Comparison of ENCODE assay signal across 8 mouse cellular contexts in genomic region chr11:107113112-107113511, GRCm38 (mm10). TPM values are rescaled to one million over a fixed set of nuclear protein-coding genes. Genes with fewer than 3 reads are reported as not detected.
A peak's percentile ranks its signal among the peaks of the same experiment; 100 is the strongest.
DNase-seq lines count a peak whose midpoint lies in the region; ATAC-seq and TF ChIP-seq lines count a peak whose summit lies in the region.

No protein-coding gene starts in this region.

- H3K9me3 ChIP-seq in heart, postnatal 0 days (replicated peaks; ENCODE audit: control insufficient read depth, low read length) = no peaks in the 10 kb centered on the region
- no peaks in the 10 kb centered on the region for H3K9me3 ChIP-seq in CH12.LX (replicated peaks; ENCODE audit: low read length)
- H3K9me3 ChIP-seq in liver, postnatal 0 days (ENCODE audit: low read length) = no peaks in the 10 kb centered on the region

- H3K4me3 ChIP-seq in heart, postnatal 0 days (ENCODE audit: low read depth, low read length) = no peak overlapping the region
- no peak overlapping the region for H3K4me3 ChIP-seq in CH12.LX (replicated peaks in 1 of 3; ENCODE audit: low read depth in 2 of 3, low read length in 2 of 3, poor library complexity in 1 of 3)
- H3K4me3 ChIP-seq in liver, postnatal 0 days (ENCODE audit: low read depth, low read length) = no peak overlapping the region

- H3K4me1 ChIP-seq in heart, postnatal 0 days (ENCODE audit: control insufficient read depth, insufficient read depth) = no peaks in the 10 kb centered on the region
- H3K4me1 ChIP-seq in CH12.LX (ENCODE audit: control insufficient read depth in 1 of 2, insufficient read depth in 2 of 2) = peaks cover 5 to 50% of the 10 kb centered on the region in 2 experiments
- 0 out of 2 replicates have a peak, but pooled peaks cover 3% of the 10 kb centered on the region for H3K4me1 ChIP-seq in liver, postnatal 0 days (ENCODE audit: insufficient read depth)

- H3K79me2 ChIP-seq in CH12.LX (replicated peaks; ENCODE audit: control insufficient read depth, extremely low read depth, insufficient read depth, poor library complexity, severe bottlenecking) = peaks cover 39% of the 10 kb centered on the region

- no peaks in the 10 kb centered on the region for H3K27me3 ChIP-seq in heart, postnatal 0 days (ENCODE audit: control insufficient read depth, insufficient read depth, low read length)
- no peaks in the 10 kb centered on the region for H3K27me3 ChIP-seq in CH12.LX (replicated peaks)
- no peaks in the 10 kb centered on the region for H3K27me3 ChIP-seq in liver, postnatal 0 days (ENCODE audit: insufficient read depth, low read length)

- no peak overlapping the region for H3K4me2 ChIP-seq in heart, postnatal 0 days (ENCODE audit: low read depth, low read length)
- H3K4me2 ChIP-seq in CH12.LX (ENCODE audit: insufficient read depth, low read depth, poor library complexity, severe bottlenecking) = no peak overlapping the region
- H3K4me2 ChIP-seq in liver, postnatal 0 days (ENCODE audit: low read depth, low read length) = no peak overlapping the region

- no peak for TF ChIP-seq EP300 in heart, postnatal 0 days (IDR thresholded peaks at IDR 0.05; ENCODE audit: low read depth)
- no peak for TF ChIP-seq EP300 in CH12.LX (IDR thresholded peaks at IDR 0.05; ENCODE audit: low read length)
- no peak for TF ChIP-seq EP300 in liver, postnatal 0 days (IDR thresholded peaks at IDR 0.05; ENCODE audit: low read depth)

- peaks cover 16% of the 10 kb centered on the region for H3K36me3 ChIP-seq in heart, postnatal 0 days (replicated peaks; ENCODE audit: control insufficient read depth, insufficient read depth, low read length)
- peaks cover 13 to 55% of the 10 kb centered on the region in 2 experiments for H3K36me3 ChIP-seq in CH12.LX (replicated peaks in 1 of 2; ENCODE audit: control insufficient read depth in 1 of 2, insufficient read depth in 1 of 2, low read length in 1 of 2)
- peaks cover 16% of the 10 kb centered on the region for H3K36me3 ChIP-seq in liver, postnatal 0 days (replicated peaks; ENCODE audit: insufficient read depth, low read length)

- 0 out of 2 replicates have a peak overlapping the region, but pooled peaks have one; percentile 11 for H3K27ac ChIP-seq in heart, postnatal 0 days (ENCODE audit: low read depth)
- no peak overlapping the region for H3K27ac ChIP-seq in CH12.LX (ENCODE audit: insufficient read depth, low read depth)
- H3K27ac ChIP-seq in liver, postnatal 0 days (ENCODE audit: low read depth) = no peak overlapping the region

- no peak overlapping the region for H3K9ac ChIP-seq in heart, postnatal 0 days (replicated peaks; ENCODE audit: low read depth, low read length)
- no peak overlapping the region for H3K9ac ChIP-seq in CH12.LX (ENCODE audit: insufficient read depth, low read depth)
- H3K9ac ChIP-seq in liver, postnatal 0 days (replicated peaks) = no peak overlapping the region

- dilution Hi-C loops in CH12.LX (cut with MboI; ENCODE audit: extremely low pct_ligation_motif_present, extremely low pct_unique_long_range_greater_than_20kb, low sequenced_read_pairs) = no loop called here

- peak; percentile 34 for TF ChIP-seq RAD21 in CH12.LX (IDR thresholded peaks at IDR 0.05; ENCODE audit: low read depth, low read length)

- ATAC-seq in heart, postnatal 0 days (ENCODE audit: insufficient read depth, low read depth) = peak; percentile 39; the same call in 1 of the 2 replicates
- ATAC-seq in liver, postnatal 0 days = peak; percentile 67
- no peak for ATAC-seq in activated CD4-positive, CD25-positive, alpha-beta regulatory T cell, adult 4 months

- intact Hi-C loops in heart, postnatal 36 days (cut with DNase I) = no loop called here

- in situ Hi-C loops in CH12.LX (cut with MboI; ENCODE audit: low pct_ligation_motif_present, low pct_unique_long_range_greater_than_20kb, low sequenced_read_pairs) = no loop called here

- no peak for TF ChIP-seq POLR2A in CH12.LX (IDR thresholded peaks at IDR 0.05; ENCODE audit: low read depth, low read length)
- no peak for TF ChIP-seq POLR2A in brain, embryonic 14.5 days (IDR thresholded peaks at IDR 0.05; ENCODE audit: borderline replicate concordance, extremely low read depth, insufficient read depth, insufficient read length, poor library complexity, severe bottlenecking)

- 56% methylated on average over 4 of the region's 4 CpGs for WGBS in heart, postnatal 0 days
- 58% methylated on average over 4 of the region's 4 CpGs for WGBS in liver, postnatal 0 days (ENCODE audit: insufficient replicate concordance)

- peak; percentile 61 for TF ChIP-seq CTCF in heart, postnatal 0 days (IDR thresholded peaks at IDR 0.05; ENCODE audit: low read depth)
- TF ChIP-seq CTCF in CH12.LX (conservative IDR thresholded peaks at IDR 0.05 in 1 of 2, IDR thresholded peaks at IDR 0.05 in 1 of 2; ENCODE audit: low read depth in 2 of 2, low read length in 2 of 2) = peak; percentile 79 to 86
- TF ChIP-seq CTCF in brain, embryonic 14.5 days (IDR thresholded peaks at IDR 0.05; ENCODE audit: borderline replicate concordance, extremely low read depth, insufficient read depth, insufficient read length) = peak; percentile 52; the same call in 1 of the 2 replicates
- TF ChIP-seq CTCF in liver, postnatal 0 days (IDR thresholded peaks at IDR 0.05; ENCODE audit: low read depth) = peak; percentile 84

- DNase-seq in heart, postnatal 0 days (ENCODE audit: low spot score) = peak; percentile 52
- DNase-seq in heart, postnatal 36 days = no peak
- peak; percentile 76 for DNase-seq in CH12.LX (ENCODE audit: extremely low read depth)
- DNase-seq in brain, embryonic 14.5 days (ENCODE audit: low read depth) = peak; percentile 51
- DNase-seq in liver, postnatal 0 days = peak; percentile 29
- DNase-seq in spleen, postnatal 36 days (ENCODE audit: low spot score in 2 of 2) = no peak
- DNase-seq in spleen, adult 18-20 months = no peak

TF ChIP-seq in CH12.LX, 34 proteins besides CTCF, POLR2A, EP300 and RAD21:
- TF ChIP-seq JUND (conservative IDR thresholded peaks at IDR 0.05; ENCODE audit: low read depth, low read length) = no peak
- TF ChIP-seq IRF4 (IDR thresholded peaks at IDR 0.05; ENCODE audit: low read depth, low read length) = no peak
- TF ChIP-seq ELF1 (IDR thresholded peaks at IDR 0.05; ENCODE audit: low read depth, low read length) = no peak
- 0 out of 2 replicates have a peak, but pooled peaks have one; percentile 25 for TF ChIP-seq MYC (IDR thresholded peaks at IDR 0.05; ENCODE audit: low read depth, low read length)
- no peak for TF ChIP-seq POLR2AphosphoS2 (IDR thresholded peaks at IDR 0.05; ENCODE audit: low read depth, low read length)
- no peak for TF ChIP-seq USF1 (IDR thresholded peaks at IDR 0.05; ENCODE audit: low read depth, low read length)
- no peak for TF ChIP-seq MAX (IDR thresholded peaks at IDR 0.05; ENCODE audit: low read length)
- TF ChIP-seq SMC3 (IDR thresholded peaks at IDR 0.05; ENCODE audit: low read depth, low read length) = peak; percentile 36
- TF ChIP-seq ZMIZ1 (IDR thresholded peaks at IDR 0.05; ENCODE audit: low read depth, low read length) = no peak
TF ChIP-seq in CH12.LX: peak in this region for 2.

RNA-seq across cellular contexts. Expression of gene Bptf, which starts 18.8 kb away (rescaled TPM):
- 13.7 and 25.8 TPM in 2 replicates for total RNA-seq in heart, postnatal 0 days (2014; rRNA removed; ENCODE audit: low replicate concordance)
- polyA plus RNA-seq in heart, postnatal 0 days (2015; fragmentation: Nextera tagmentation; extraction: Ambion mirVana) = 11.7 and 11.8 TPM in 2 replicates
- total RNA-seq in heart, postnatal 36 days (2021) = 10 to 100 TPM; 25.9 to 27.7 TPM
- total RNA-seq in CH12.LX (2012; rRNA removed) = 28.0 and 29.6 TPM in 2 replicates
- total RNA-seq in CH12.LX (2014; rRNA removed) = 22.1 and 22.2 TPM in 2 replicates
- polyA plus RNA-seq in CH12.LX (2012; ENCODE audit: insufficient read length, low read depth) = 55.6 and 63.9 TPM in 2 replicates
- 43.3 and 77.1 TPM in 2 replicates for polyA plus RNA-seq in brain, embryonic 14.5 days (2012; rRNA removed)
- polyA plus RNA-seq in liver, postnatal 0 days (2015; fragmentation: Nextera tagmentation; extraction: Ambion mirVana) = 7.3 and 8.3 TPM in 2 replicates
- 10 to 100 TPM; 57.7 to 74.0 TPM for polyA plus RNA-seq in activated CD4-positive, CD25-positive, alpha-beta regulatory T cell, adult 4 months (2017; shearing (Covaris generic))

Comparison
In these comparisons a context has a peak if more than half of its experiments do, and no peak if none do; other contexts are left out.
1. DNase-seq: peak in heart, postnatal 0 days (single experiment), CH12.LX (single experiment), brain, embryonic 14.5 days (single experiment) and liver, postnatal 0 days (single experiment); none in heart, postnatal 36 days (0 of 2), spleen, postnatal 36 days (0 of 2) and spleen, adult 18-20 months (0 of 2).
2. Peak in every context shown above with its lines, with median percentiles within 50 percentile points of each other: CTCF ChIP-seq.